Mouse (Mus musculus): ENCODE data around the gene Fgd3.

Fgd3 gene

DNA sequence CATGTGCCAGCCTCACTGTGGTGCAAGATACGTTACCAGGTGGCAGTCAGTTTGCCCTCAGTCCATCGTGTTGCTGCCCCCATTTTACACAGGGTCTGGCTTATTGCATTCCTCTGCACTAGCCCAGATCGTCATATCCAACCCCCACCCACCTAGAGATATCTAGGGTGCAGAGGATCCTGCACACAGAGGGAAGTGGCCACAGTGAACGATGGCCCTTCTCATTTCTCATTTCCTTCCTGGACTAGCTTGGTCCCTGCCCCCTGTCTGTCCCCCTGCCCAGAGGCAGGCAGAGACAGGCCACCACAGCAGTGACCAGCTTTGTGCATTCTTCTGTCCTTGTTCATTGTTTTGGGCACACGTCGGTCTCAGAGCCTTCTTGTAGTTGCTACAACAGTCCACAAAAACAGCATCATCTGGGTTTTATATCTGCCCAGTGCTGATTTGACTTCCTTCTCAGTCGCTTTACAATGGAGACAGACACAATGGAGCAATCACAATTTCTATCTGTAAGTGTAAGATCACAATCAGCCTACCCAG is 13.3 kb downstream of the Fgd3 start:
- in situ Hi-C loops (cut with MboI), result no loop called here

DNA sequence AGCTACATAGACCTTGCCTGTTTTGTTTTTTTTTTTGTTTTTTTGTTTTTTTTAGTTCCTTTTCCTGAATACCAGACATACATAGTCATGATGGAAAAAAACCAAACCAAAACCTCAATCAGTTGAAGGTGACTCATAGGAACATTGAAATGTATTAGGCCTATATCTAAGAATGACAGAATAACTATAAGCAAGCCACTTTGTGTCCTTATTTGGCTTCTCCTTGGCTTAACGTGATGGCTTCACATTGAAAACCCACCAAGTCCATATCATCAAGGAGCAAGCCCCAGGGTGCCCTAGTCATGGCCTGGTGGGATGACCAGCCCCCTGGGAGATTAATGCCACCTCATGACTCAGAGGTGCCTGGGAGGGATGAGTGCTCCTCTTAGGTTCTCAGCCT is 19.3 kb downstream of the Fgd3 start:
- in situ Hi-C loops (cut with MboI), result no loop called here

DNA sequence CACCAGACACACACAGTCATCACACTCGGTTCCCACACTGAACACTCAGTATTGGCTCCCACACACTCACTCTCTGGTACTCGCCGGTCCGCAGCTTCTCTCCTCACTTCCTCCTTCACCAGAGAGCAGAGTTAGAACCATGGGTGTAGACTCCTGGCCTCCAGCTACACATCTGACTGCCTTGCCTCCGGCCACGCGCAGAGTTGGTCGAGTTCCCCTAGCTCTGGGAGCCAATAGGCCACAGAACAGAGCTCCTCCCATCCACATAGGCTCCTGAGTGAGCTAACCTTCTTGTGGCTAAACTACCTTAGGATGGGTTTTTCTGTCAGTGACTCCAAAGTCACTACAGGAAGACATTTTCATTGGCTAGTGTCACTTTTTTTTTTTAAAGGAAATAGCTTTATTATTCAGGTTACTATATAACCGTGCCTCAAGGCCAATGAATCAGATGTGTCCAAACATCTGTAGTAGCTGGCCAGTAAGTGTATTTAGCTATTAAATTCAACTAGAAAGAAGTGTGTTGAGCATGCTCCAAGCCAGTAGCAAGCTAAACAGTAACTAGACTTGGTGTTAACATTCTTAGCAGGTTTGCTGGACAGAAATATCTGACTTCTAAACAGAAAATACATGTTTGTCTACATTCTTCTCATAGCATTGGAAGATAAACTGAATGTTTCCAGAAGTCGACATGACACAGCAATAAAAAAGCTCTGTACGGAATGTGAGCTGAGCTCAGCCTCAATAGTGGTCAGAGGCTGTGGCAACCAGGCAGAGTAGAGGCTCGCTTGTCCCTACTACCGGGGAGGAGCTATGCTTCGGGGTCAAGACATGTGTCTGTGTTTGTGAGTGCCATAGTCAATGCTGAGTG is 21.4 kb downstream of the Fgd3 start:
- in situ Hi-C loops (cut with MboI), result no loop called here

DNA sequence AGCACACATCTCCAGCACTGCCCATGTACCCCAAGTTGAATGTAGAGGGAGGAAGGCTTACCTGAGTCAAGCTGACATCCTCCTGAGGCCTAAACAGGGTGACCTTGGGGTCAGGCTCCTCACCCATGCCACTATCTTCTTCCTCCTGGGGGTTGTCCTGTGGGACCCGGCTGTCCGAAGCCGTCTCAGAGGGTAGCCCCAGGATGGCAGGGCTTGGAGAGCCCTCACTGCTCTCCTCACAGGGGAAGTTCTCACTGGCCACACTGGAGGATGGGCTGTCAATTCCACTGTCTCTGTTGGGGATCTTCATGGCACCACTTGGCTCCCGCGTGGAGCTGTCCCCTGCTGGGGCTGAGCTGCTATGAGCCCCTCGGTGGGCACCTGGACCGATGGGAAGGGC is 23.8 kb downstream of the Fgd3 start:
- in situ Hi-C loops (cut with MboI), result no loop called here

DNA sequence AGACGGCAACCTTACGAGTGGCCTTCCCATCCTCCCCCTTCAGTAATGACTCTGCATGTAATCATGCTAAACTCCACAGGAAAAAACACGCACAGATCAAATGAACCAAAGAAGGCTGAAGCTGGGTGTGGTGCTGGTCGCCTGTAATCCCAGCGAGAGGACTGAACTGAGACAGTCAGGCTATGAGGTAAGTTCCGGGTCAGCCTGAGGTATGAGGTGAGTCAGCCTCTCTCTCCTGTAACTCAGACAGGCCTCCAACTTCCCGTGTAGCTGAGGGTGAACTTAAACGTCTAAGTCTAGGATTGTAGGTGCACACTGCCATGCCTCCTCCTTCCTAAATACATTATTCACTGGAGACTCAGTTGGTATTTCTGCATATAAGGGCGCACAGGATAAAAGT is 26.0 kb downstream of the Fgd3 start:
- in situ Hi-C loops (cut with MboI), result no loop called here

DNA sequence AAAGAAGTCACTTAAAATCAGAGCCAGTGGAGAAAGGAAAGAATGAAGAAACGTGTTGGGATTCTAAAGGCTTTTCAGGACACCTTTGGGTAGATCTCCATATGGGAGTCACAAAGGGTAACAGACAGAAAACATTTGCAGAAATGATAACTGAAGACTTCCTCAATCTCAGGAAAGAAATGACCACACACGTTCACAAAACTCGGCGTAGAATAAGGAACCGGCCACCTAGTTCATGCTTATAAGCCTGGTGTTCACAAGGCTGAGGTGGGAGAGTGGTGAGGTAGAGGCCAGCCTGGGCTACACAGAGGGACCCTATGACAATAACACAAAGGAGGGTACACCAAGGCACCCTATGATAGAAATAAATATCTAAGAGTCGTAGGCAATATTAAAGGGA is 28.2 kb downstream of the Fgd3 start:
- in situ Hi-C loops (cut with MboI), result no loop called here

DNA sequence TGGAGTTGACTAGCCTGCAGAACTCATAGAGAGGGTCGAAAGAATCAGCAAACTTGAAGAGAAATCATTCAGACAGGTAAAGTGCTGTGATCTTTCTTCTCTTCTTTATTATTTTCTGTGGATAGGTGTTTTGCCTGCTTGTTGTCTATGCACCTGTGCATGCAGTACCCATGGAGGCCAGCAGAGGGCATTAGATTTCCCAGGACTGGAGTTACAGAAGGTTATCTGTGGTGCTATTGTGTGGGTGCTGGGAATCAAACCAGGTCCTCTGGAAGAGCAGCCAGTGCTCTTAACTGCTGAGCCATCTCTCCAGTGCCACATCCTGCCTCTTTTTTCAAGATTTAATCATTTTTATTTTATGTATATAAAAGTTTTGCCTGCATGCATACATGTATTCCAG is 28.7 kb downstream of the Fgd3 start:
- in situ Hi-C loops (cut with MboI), result no loop called here

DNA sequence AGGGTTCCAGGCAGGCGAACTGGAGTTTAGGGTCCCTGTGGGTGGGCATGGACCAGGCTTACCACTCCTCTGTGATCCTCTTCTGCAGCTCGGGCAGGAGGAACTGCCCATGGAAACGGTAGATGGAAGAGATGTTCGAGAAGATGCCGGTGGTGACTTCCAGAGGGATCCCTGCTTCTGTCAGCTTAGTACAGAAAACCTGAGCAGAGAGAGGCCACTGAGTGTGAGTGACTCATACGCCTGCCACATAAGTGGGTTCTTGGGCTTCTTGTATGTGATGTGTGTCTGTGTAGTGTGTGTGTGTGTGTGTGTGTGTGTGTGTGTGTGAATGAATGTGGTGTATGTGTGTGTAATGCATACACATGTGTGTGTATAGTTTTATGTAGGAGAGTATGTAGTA is 32.9 kb downstream of the Fgd3 start:
- in situ Hi-C loops (cut with MboI), result no loop called here

DNA sequence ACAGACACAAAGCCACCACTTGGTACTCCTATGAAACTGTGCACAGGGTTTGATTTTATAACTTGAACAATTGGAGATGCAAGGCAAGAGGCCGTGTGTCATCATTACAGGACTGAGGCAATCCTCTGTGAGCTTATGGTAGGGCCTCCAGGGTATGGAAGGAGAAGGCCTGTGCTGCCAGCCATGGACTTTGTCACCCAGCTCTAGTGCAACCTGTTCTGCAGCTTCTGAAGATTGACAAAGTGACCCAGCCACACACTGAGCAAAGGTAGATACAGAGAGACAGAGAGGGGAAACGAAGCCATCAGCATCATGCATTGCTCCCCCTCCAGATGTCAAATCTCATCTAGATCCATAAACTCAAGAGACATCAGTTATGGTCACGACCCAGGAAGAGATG is 33.4 kb downstream of the Fgd3 start:
- in situ Hi-C loops (cut with MboI), result no loop called here

DNA sequence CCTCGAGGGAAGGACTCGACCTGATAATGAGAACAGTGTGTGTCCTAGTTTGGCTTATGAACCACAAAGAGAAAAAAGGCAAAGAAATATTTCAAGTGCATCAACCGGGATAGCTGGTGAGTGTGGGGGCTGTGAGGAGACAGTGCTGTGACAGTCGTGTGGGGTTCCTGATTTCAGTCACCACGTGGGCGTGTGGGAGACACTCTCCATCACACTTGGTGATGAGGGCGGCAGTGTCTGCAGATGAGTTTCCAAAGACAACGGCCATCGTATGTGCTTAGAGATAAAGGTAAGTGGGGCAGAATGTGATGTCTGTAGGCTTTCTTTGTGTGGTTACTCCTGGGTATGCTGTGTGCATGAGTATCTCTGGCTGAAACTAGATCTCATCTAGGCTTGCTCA is 36.4 kb downstream of the Fgd3 start:
- in situ Hi-C loops (cut with MboI), result no loop called here

DNA sequence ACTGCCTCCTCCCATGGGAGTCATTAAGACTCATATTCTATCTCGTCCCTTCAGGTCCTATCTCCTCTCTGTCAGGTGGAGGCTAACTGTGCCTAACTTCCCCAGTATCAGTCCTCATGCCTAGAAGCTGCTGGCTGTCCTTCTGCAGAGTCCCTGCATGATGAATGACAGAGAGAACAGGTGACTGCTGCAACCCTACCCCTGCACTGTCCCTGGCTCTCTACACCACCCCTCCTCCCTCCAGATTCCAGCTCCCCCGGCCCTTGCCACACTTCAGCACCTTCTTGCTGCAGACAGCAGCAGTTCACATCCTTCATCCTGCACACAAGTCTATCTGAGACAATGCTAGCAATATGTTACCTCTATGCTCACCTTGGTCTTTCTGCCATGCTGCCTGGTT is 37.9 kb downstream of the Fgd3 start:
- in situ Hi-C loops (cut with MboI), result no loop called here

DNA sequence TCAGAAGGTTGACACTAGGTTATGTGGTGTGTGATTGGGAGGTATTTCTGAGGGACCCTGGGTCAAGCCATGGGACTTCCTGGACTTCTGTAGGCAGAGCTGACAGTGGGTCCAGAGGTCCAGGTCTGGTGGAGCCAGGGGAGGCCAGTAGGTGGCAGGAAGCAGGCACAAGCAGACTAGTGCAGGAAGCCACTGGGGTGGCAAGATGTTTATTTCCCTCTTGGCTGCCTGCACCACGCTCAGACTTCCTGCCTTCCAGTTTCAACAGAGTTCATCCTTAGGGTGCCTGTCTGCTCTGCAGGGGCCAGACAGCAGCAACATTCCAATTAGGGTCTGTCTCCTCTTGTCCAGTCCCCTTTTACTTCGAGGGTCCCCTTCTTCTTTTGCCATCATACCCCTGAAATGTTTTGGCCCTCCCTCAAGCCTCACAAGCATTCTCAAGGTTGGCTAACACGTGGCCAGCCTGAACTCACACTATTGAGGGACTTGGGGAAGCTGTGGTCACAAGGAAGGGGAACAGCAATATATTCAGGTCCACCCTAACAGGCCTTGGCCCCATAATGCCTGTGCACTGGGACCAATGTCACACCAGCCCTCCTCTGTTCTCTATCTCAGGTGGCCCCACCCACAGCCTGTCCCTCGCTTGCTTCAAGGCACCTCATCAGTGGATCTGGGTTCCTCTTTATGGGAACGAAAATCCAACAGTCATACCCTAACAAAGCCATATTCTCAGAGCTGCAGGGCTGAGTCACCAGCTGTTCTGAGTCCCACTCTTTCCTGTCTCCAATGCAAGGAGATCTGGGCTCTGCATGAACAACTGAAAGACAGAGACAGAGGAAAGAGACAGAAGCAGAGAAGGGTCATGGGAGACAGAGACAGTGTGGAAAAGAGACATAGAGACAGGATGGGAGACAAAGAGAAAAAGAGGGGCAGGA is 48.0 kb downstream of the Fgd3 start:
- in situ Hi-C loops (cut with MboI), result no loop called here

DNA sequence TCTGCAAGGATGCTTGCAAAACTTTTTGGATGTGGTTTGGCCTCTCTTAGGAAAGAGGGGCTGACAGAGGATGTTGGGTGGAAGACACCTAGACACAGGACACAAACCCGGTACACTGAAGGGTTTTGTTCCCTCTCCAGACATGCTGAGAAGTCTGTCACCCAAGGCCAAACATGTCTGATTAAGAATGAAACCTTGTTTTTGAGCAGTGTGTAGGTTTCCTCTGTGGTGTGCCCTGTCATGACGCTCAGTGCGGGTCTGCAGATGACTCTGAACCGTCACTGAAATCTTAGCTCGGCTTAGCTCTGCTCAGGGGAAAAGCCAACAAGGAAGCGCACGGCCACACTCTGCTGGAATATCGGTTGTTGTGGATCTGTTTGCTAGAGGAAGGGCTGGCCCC is 49.6 kb downstream of the Fgd3 start:
- in situ Hi-C loops (cut with MboI), result no loop called here

DNA sequence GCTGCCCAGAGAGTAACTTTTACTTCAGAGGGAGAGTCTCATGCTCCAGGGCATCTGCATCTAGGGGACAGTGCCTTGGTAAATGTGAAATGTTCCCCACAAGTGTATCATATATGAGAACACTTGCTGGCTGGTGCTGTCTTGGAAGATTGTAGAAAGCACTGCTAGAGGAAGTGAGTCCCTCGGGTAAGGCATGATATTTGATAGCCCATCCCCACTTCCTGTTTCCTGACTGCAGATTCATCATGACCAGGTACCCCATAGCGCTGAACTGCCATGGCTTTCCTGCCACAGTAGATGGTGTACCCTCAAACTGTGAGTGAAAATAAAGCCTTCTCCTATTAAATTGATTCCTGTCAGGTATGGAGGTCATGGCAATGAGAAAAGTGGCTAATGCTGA is 52.5 kb downstream of the Fgd3 start:
- in situ Hi-C loops (cut with MboI), result no loop called here

DNA sequence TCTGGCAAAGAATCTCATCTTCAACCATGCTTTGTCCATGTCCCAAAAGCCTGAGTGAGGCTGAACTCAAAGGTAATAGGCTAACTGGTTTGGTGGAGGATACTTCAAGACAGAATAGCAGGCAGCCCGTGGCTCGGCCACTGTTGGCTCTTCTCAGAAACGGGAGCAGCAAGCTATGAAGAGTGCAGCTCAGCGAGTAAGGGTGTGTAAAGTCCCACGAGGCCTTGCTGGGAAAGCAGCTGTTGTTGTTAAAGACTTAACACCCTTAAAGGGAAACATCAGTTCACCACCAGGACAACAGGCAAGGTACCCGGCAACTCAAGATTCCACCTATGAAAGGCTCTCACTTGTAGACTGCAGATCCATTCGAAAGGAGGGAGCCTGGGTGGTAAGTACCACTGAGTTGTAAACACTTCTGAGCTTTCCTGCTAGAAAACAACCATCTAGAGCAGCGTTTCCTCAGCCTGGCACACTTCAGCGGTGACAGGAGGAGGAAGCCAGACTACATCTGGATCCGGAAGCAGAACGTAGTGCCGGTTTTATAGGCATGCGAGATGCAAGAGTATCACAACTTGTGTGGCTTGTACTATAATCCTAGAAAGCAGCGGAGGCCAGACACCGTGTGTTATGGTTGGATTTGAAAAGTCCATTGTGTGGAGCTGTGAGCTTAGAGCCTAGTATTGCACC is 59.9 kb downstream of the Fgd3 start:
- in situ Hi-C loops (cut with MboI), result no loop called here

DNA sequence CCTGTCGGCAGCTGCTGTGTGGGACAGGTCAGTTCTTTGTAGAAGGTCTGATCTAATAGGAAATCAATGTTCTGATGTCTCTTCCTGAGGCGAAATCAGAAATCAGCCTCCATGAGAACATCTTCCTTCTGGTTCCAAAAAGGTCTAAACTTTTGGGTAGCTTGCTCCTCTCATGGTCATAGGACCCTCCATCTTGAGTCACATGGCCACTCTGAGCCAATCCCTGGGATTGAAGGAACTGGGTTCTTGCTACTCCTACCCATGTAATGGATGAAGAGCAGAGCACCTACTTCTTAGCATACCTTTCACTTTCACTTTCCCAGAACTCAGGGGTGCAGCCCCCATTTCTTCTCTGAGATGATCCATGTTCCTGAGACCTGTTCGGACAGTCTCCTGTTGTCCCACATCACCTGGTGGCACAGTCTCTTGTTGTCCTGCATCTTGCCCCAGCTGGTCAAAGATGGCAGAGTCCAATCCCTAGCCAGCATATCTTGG is 62.2 kb downstream of the Fgd3 start:
- in situ Hi-C loops (cut with MboI), result no loop called here

DNA sequence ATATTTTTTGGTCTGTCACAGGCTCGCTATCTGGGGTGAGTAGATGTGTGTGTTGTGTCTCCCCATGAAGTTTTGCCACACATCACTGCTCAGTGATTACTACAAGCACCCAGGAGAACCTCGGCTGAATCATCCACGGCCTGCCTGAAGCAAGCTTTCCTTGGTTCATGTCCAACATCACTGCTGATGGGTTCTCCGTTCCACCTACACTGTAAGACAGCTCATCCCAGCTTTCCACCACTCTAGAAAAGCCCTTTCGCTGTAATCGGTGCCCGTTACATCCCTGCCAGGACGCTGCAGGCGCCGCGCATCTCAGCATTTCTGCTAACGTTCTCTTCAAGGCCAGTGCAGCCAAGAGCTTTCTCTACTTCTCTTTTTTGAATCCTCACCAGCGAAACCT is 67.4 kb downstream of the Fgd3 start:
- in situ Hi-C loops (cut with MboI), result no loop called here

DNA sequence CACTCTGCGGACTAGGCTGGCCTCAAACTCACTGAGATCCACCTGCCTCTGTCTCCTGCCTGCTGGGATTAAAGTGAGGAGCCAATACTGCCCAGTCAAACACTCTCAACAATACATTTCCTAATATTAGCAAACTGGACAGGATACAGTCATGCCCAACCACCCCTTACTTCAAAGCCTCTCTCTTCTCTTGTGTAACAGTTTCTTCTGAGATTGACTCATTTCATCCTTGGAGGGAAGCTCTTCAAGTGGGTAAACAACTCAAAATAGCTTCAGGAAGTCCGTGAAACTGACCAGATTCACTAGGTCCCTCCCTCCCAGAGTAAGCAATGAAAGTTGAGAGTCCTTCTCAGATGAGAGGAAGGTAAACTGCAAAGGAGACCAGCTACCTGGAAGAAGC is 68.0 kb downstream of the Fgd3 start:
- in situ Hi-C loops (cut with MboI), result no loop called here

DNA sequence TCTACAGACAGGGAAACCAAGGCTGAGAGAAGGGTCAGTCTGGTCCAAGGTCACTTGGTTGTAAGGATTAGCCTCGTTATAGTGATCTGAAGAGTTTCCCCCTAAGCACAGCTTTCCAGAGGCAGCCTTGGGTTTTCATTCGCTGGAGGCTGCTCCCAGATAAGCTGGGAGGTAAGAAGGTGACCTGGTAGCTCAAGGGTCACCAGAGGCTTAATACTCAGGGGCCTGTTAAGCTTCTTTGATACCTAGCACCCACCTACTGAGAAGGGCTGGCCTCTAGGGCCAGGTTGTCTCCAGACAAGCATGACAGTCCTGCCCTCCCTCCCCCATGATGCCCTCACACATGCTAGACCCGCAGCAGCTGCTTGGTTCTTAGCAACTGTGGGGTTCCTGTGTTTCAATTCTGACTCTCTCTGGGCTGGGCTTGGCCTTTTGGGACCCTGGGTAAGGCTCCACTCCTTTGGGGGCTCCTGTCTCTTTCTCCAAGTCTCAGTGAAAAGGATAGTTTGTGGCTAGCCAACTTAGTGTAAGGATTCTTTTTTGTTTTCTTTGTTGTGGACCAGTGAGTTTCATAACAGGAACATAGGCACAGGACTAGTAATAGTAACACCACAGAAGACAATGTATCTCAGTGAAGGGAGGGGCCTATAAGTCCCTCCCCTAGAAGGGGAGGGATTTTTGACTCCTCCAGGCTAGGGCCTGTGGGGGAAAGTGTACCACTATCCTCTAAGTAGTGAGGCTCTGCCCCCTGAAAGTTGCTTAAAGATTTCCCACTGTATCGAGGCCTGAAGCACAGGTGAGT is 69.2 kb downstream of the Fgd3 start:
- in situ Hi-C loops (cut with MboI), result no loop called here

DNA sequence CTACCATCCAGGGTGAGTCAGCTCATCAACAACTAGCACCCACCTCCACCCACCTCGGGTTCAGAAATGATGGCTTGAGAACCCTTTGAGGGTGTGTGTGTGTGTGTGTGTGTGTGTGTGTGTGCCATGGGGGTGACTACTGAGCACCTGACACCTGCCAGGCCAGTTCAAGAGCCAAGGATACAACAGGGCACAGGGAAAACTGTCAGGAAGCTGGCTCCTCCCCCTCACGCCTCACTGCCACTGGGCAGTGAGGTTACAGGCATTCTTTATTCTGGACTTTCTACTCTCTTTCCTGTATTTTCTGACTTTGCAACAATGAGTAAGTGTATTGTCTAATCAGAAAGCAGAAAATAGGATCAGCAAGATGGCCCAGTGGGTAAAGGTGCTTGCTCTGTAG is 70.5 kb downstream of the Fgd3 start:
- in situ Hi-C loops (cut with MboI), result no loop called here

DNA sequence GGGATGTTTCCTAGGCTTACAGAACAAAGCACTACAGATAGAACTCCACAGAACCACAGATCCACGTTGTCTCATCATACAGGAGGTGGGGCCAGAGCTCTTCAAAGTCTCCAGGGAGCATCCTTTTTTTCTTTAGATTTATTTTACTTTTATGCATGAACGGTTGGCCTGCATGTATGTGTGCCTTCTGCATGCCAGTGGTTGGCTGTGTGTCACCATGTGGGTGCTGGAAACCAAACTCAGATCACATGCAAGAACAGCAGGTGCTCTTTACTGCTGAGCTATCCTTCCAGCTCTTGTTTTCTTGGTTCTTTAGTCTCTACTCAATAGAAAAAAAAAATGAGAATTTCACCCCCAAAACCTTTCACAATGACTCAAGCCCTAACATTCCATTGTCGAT is 71.2 kb downstream of the Fgd3 start:
- in situ Hi-C loops (cut with MboI), result no loop called here

All from mature B cell (primary cell).